Mouse (Mus musculus) MEL (cell line): ENCODE measurements around the gene Auts2. TPM values are rescaled to one million over a fixed set of nuclear protein-coding genes. Genes with fewer than 3 reads are reported as not detected.

Experiments
- DNase-seq: peaks from one replicate; pipeline ENCODE4 v3.0.0; 2011; ENCODE audit warnings: low read depth, low spot score
- H3K27ac ChIP-seq: 2 replicates; pipeline ENCODE4 v1.5.1; 2012; ENCODE audit warnings: low read depth, mild to moderate bottlenecking, control low read depth, low read length, moderate library complexity; ENCODE audit not compliant: control insufficient read depth
- H3K27me3 ChIP-seq, 2 experiments: fragments of 150-350 bp in 1 of 2; sonication (generic) in 1 of 2; 2 replicates each; pipeline ENCODE4 v1.6.1; 2012; ENCODE audit warnings: low read length in 2 of 2, mild to moderate bottlenecking in 2 of 2, improper control_type of control experiment in 1 of 2, moderate library complexity in 1 of 2; ENCODE audit not compliant: insufficient read depth in 2 of 2, control insufficient read depth in 1 of 2
- H3K36me3 ChIP-seq, 2 experiments: 2 replicates each; pipeline ENCODE4 v1.6.1; 2012 to 2014; ENCODE audit warnings: low read length in 2 of 2, improper control_type of control experiment in 1 of 2, inconsistent platforms in 1 of 2, mild to moderate bottlenecking in 1 of 2; ENCODE audit not compliant: insufficient read depth in 2 of 2, control insufficient read depth in 1 of 2
- H3K4me1 ChIP-seq, 2 experiments: fragments of 150-350 bp in 1 of 2; sonication (generic) in 1 of 2; 2 replicates each; pipeline ENCODE4 v1.6.1; 2012; ENCODE audit warnings: low read length in 2 of 2, improper control_type of control experiment in 1 of 2, mild to moderate bottlenecking in 1 of 2; ENCODE audit not compliant: insufficient read depth in 2 of 2, control insufficient read depth in 1 of 2
- H3K4me3 ChIP-seq, 2 experiments: fragments of 150-350 bp in 1 of 2; sonication (generic) in 1 of 2; 2 replicates each; pipeline ENCODE4 v1.5.1; 2012; ENCODE audit warnings: low read depth in 2 of 2, low read length in 2 of 2, mild to moderate bottlenecking in 2 of 2, moderate library complexity in 2 of 2, control low read depth in 1 of 2, improper control_type of control experiment in 1 of 2; ENCODE audit not compliant: control insufficient read depth in 1 of 2, insufficient read depth in 1 of 2
- H3K79me2 ChIP-seq: 2 replicates; pipeline ENCODE4 v1.6.1; 2012; ENCODE audit warnings: mild to moderate bottlenecking, low read length, moderate library complexity; ENCODE audit not compliant: control insufficient read depth, poor library complexity, insufficient read depth
- H3K9ac ChIP-seq: 2 replicates; pipeline ENCODE4 v1.6.1; 2012; ENCODE audit warnings: low read depth, mild to moderate bottlenecking, control low read depth, low read length, moderate library complexity; ENCODE audit not compliant: control insufficient read depth, poor library complexity, severe bottlenecking
- H3K9me3 ChIP-seq: fragments of 150-350 bp; sonication (generic); replicated peaks from 2 replicates; pipeline ENCODE4 v1.6.1; 2012; ENCODE audit warnings: mild to moderate bottlenecking, low read length, improper control_type of control experiment, moderate library complexity; ENCODE audit not compliant: insufficient read depth
- BHLHE40 ChIP-seq: IDR thresholded peaks from 2 replicates; pipeline ENCODE4 v1.6.1; 2012; ENCODE audit warnings: low read depth, mild to moderate bottlenecking, inconsistent platforms, low read length, improper control_type of control experiment, borderline replicate concordance
- CHD1 ChIP-seq: IDR thresholded peaks from 2 replicates; pipeline ENCODE4 v1.6.1; 2012; ENCODE audit warnings: low read depth, mild to moderate bottlenecking, inconsistent platforms, low read length, improper control_type of control experiment
- CHD2 ChIP-seq: IDR thresholded peaks from 2 replicates; pipeline ENCODE4 v1.6.1; 2011; ENCODE audit warnings: low read length, improper control_type of control experiment
- CTCF ChIP-seq, 3 experiments: IDR thresholded peaks in 2 of 3; conservative IDR thresholded peaks in 1 of 3; 2 replicates each; pipeline ENCODE4 v1.5.1; 2011 to 2012; ENCODE audit warnings: low read length in 3 of 3, low read depth in 2 of 3, mild to moderate bottlenecking in 2 of 3, improper control_type of control experiment in 1 of 3, inconsistent platforms in 1 of 3, mixed read lengths in 1 of 3, moderate library complexity in 1 of 3; ENCODE audit not compliant: control insufficient read depth in 1 of 3, insufficient read depth in 1 of 3, poor library complexity in 1 of 3, severe bottlenecking in 1 of 3
- ELF1 ChIP-seq: IDR thresholded peaks from 2 replicates; pipeline ENCODE4 v1.6.1; 2014; ENCODE audit warnings: low read depth, mild to moderate bottlenecking, inconsistent platforms, low read length, improper control_type of control experiment, moderate library complexity
- EP300 ChIP-seq, 2 experiments: IDR thresholded peaks; 2 replicates each; pipeline ENCODE4 v1.6.1; 2011; ENCODE audit warnings: improper control_type of control experiment in 2 of 2, low read length in 2 of 2, low read depth in 1 of 2, mild to moderate bottlenecking in 1 of 2
- ETS1 ChIP-seq: IDR thresholded peaks from 2 replicates; pipeline ENCODE4 v1.6.1; 2012; ENCODE audit warnings: low read depth, mild to moderate bottlenecking, inconsistent platforms, low read length, improper control_type of control experiment, moderate library complexity
- HCFC1 ChIP-seq: IDR thresholded peaks from 2 replicates; pipeline ENCODE4 v1.6.1; 2012; ENCODE audit warnings: low read depth, mild to moderate bottlenecking, inconsistent platforms, low read length, improper control_type of control experiment, moderate library complexity
- JUND ChIP-seq: IDR thresholded peaks from 2 replicates; pipeline ENCODE4 v1.6.1; 2011; ENCODE audit warnings: low read depth, mild to moderate bottlenecking, improper control_type of control experiment, low read length
- KAT2A ChIP-seq: conservative IDR thresholded peaks from 2 replicates; pipeline ENCODE4 v1.6.1; 2012; ENCODE audit warnings: low read depth, low read length, improper control_type of control experiment, inconsistent platforms
- MAFK ChIP-seq: IDR thresholded peaks from 2 replicates; pipeline ENCODE4 v1.6.1; 2011; ENCODE audit warnings: low read depth, mild to moderate bottlenecking, low read length, improper control_type of control experiment, borderline replicate concordance
- MAZ ChIP-seq: IDR thresholded peaks from 2 replicates; pipeline ENCODE4 v1.6.1; 2012; ENCODE audit warnings: low read depth, mild to moderate bottlenecking, inconsistent platforms, low read length, improper control_type of control experiment
- MEF2A ChIP-seq: IDR thresholded peaks from 2 replicates; pipeline ENCODE4 v1.6.1; 2014; ENCODE audit warnings: low read depth, mild to moderate bottlenecking, inconsistent platforms, low read length, improper control_type of control experiment; ENCODE audit not compliant: poor library complexity, insufficient replicate concordance, severe bottlenecking; ENCODE audit errors: extremely low read depth
- MXI1 ChIP-seq: IDR thresholded peaks from 2 replicates; pipeline ENCODE4 v1.6.1; 2011; ENCODE audit warnings: mild to moderate bottlenecking, low read depth, low read length, improper control_type of control experiment
- MYC ChIP-seq: IDR thresholded peaks from 2 replicates; pipeline ENCODE4 v1.6.1; 2011; ENCODE audit warnings: low read depth, mild to moderate bottlenecking, low read length, improper control_type of control experiment, moderate library complexity
- NELFE ChIP-seq: IDR thresholded peaks from 2 replicates; pipeline ENCODE4 v1.6.1; 2011; ENCODE audit warnings: low read depth, low read length, improper control_type of control experiment
- POLR2A ChIP-seq, 2 experiments: IDR thresholded peaks; 2 replicates each; pipeline ENCODE4 v1.6.1; 2011 to 2012; ENCODE audit warnings: low read length in 2 of 2, mild to moderate bottlenecking in 2 of 2, control low read depth in 1 of 2, improper control_type of control experiment in 1 of 2, low read depth in 1 of 2, moderate library complexity in 1 of 2; ENCODE audit not compliant: control insufficient read depth in 1 of 2, insufficient read depth in 1 of 2, poor library complexity in 1 of 2
- POLR2AphosphoS2 ChIP-seq: IDR thresholded peaks from 2 replicates; pipeline ENCODE4 v1.6.1; 2011; ENCODE audit warnings: low read length, improper control_type of control experiment
- RAD21 ChIP-seq: IDR thresholded peaks from 2 replicates; pipeline ENCODE4 v1.6.1; 2011; ENCODE audit warnings: mild to moderate bottlenecking, low read depth, low read length, improper control_type of control experiment
- SIN3A ChIP-seq: IDR thresholded peaks from 2 replicates; pipeline ENCODE4 v1.6.1; 2012; ENCODE audit warnings: low read length, improper control_type of control experiment, inconsistent platforms
- SMC3 ChIP-seq: IDR thresholded peaks from 2 replicates; pipeline ENCODE4 v1.6.1; 2011; ENCODE audit warnings: low read depth, low read length, improper control_type of control experiment
- TCF12 ChIP-seq: IDR thresholded peaks from 2 replicates; pipeline ENCODE4 v1.6.1; 2014; ENCODE audit warnings: low read depth, mild to moderate bottlenecking, inconsistent platforms, low read length, improper control_type of control experiment, moderate library complexity
- UBTF ChIP-seq: IDR thresholded peaks from 2 replicates; pipeline ENCODE4 v1.6.1; 2012; ENCODE audit warnings: low read depth, mild to moderate bottlenecking, inconsistent platforms, low read length, improper control_type of control experiment, moderate library complexity, borderline replicate concordance; ENCODE audit not compliant: insufficient read depth
- USF2 ChIP-seq, 2 experiments: IDR thresholded peaks; 2 replicates each; pipeline ENCODE4 v1.6.1; 2011 to 2012; ENCODE audit warnings: improper control_type of control experiment in 2 of 2, low read length in 2 of 2, borderline replicate concordance in 1 of 2, inconsistent platforms in 1 of 2, low read depth in 1 of 2, mild to moderate bottlenecking in 1 of 2; ENCODE audit not compliant: insufficient read depth in 1 of 2
- ZC3H11A ChIP-seq: IDR thresholded peaks from 2 replicates; pipeline ENCODE4 v1.6.1; 2012; ENCODE audit warnings: low read depth, mild to moderate bottlenecking, inconsistent platforms, low read length, improper control_type of control experiment
- ZMIZ1 ChIP-seq: IDR thresholded peaks from 2 replicates; pipeline ENCODE4 v1.6.1; 2012; ENCODE audit warnings: low read depth, mild to moderate bottlenecking, inconsistent platforms, low read length, improper control_type of control experiment, moderate library complexity
- ZNF384 ChIP-seq: IDR thresholded peaks from 2 replicates; pipeline ENCODE4 v1.6.1; 2012; ENCODE audit warnings: low read depth, mild to moderate bottlenecking, inconsistent platforms, low read length, improper control_type of control experiment
- polyA plus RNA-seq, 2 experiments: library from polyadenylated mRNA; stranded (reverse) in 1 of 2; unstranded in 1 of 2; fragments of >175 nt in 1 of 2; fragments of >200 nt in 1 of 2; gene quantifications; 2 replicates each; pipeline versions ENCODE4 v1.2.1 to v1.2.4; 2012; ENCODE audit warnings: low replicate concordance in 2 of 2, low read depth in 1 of 2; ENCODE audit not compliant: insufficient read length in 2 of 2, insufficient read depth in 1 of 2, missing spikeins in 1 of 2
- total RNA-seq: library from RNA; depleted of rRNA; stranded (reverse); fragments of 300-350 nt; gene quantifications from 2 replicates; pipeline ENCODE4 v1.2.3, GENCODE M21; 2012

Gene Auts2
- total and polyA plus RNA-seq, 3 experiments: not detected

- H3K27me3 ChIP-seq: no peaks in the 10 kb centered on the region
- no peaks in the 10 kb centered on the region for H3K79me2 ChIP-seq
- no peak for DNase-seq
- no peak for TF ChIP-seq UBTF
- TF ChIP-seq SMC3: no peak
- TF ChIP-seq RAD21: no peak
- no peak for TF ChIP-seq CTCF (IDR thresholded peaks at IDR 0.05 in 2 of 3, conservative IDR thresholded peaks at IDR 0.05 in 1 of 3; ENCODE audit: control insufficient read depth in 1 of 3, insufficient read depth in 1 of 3, low read depth in 2 of 3, low read length in 3 of 3, poor library complexity in 1 of 3, severe bottlenecking in 1 of 3)
- TF ChIP-seq HCFC1: no peak
- TF ChIP-seq MAZ: no peak
- no peak for TF ChIP-seq USF2 (IDR thresholded peaks at IDR 0.05; ENCODE audit: borderline replicate concordance in 1 of 2, insufficient read depth in 1 of 2, low read depth in 1 of 2, low read length in 2 of 2)
- no peak for TF ChIP-seq CHD2
- TF ChIP-seq MYC: no peak
- TF ChIP-seq NELFE: no peak
- TF ChIP-seq CHD1: no peak
- TF ChIP-seq POLR2A (IDR thresholded peaks at IDR 0.05; ENCODE audit: control insufficient read depth in 1 of 2, insufficient read depth in 1 of 2, low read depth in 1 of 2, low read length in 2 of 2, poor library complexity in 1 of 2): no peak
- no peak for TF ChIP-seq KAT2A
- H3K4me3 ChIP-seq: no peak overlapping the region
- H3K4me1 ChIP-seq: no peaks in the 10 kb centered on the region
- H3K9ac ChIP-seq: no peak overlapping the region
- H3K27ac ChIP-seq: no peak overlapping the region
- H3K36me3 ChIP-seq: no peaks in the 10 kb centered on the region
- H3K9me3 ChIP-seq: no peaks in the 10 kb centered on the region
These were observed 162.9 kb downstream of the Auts2 start for GRCm38 (mm10) chr5:132380261-132380660.

- H3K27ac ChIP-seq: no peak overlapping the region
- no peaks in the 10 kb centered on the region for H3K79me2 ChIP-seq
- no peak for TF ChIP-seq JUND
- TF ChIP-seq ZNF384: no peak
- no peak for TF ChIP-seq ZMIZ1
- no peak for TF ChIP-seq ZC3H11A
- no peak for TF ChIP-seq ELF1
- no peak for TF ChIP-seq POLR2AphosphoS2
- TF ChIP-seq MXI1: no peak
- no peak for TF ChIP-seq CHD2
- TF ChIP-seq RAD21: no peak
- TF ChIP-seq SIN3A: no peak
- no peak for TF ChIP-seq MAFK
- TF ChIP-seq SMC3: no peak
- no peak for TF ChIP-seq TCF12
- no peak for TF ChIP-seq BHLHE40
- no peak for TF ChIP-seq UBTF
- TF ChIP-seq EP300 (IDR thresholded peaks at IDR 0.05; ENCODE audit: low read depth in 1 of 2, low read length in 2 of 2): no peak
- no peak for TF ChIP-seq ETS1
- no peak for TF ChIP-seq MEF2A
- no peak for TF ChIP-seq CTCF (IDR thresholded peaks at IDR 0.05 in 2 of 3, conservative IDR thresholded peaks at IDR 0.05 in 1 of 3; ENCODE audit: control insufficient read depth in 1 of 3, insufficient read depth in 1 of 3, low read depth in 2 of 3, low read length in 3 of 3, poor library complexity in 1 of 3, severe bottlenecking in 1 of 3)
- no peak for TF ChIP-seq HCFC1
- no peaks in the 10 kb centered on the region for H3K4me1 ChIP-seq
- H3K27me3 ChIP-seq: no peaks in the 10 kb centered on the region
- H3K36me3 ChIP-seq: no peaks in the 10 kb centered on the region
- DNase-seq: no peak
- no peak overlapping the region for H3K4me3 ChIP-seq
- H3K9ac ChIP-seq: no peak overlapping the region
- no peaks in the 10 kb centered on the region for H3K9me3 ChIP-seq
These were observed 164.2 kb downstream of the Auts2 start for GRCm38 (mm10) chr5:132378977-132379376.
